Mouse (Mus musculus): ENCODE data around the gene Cacng5.

GRCm38 (mm10) chr11:107929712-107930111 is 14.9 kb upstream of the Cacng5 start:
- TF ChIP-seq CTCF (IDR thresholded peaks at IDR 0.05; ENCODE audit: low read depth) (no peak), EP300 (IDR thresholded peaks at IDR 0.05; ENCODE audit: low read depth) (no peak)

Measured in liver, postnatal 0 days (tissue).